Mouse (Mus musculus) liver, embryonic 15.5 days (tissue): ENCODE data around the gene Ttll1. TPM values are rescaled to one million over a fixed set of nuclear protein-coding genes. Genes with fewer than 3 reads are reported as not detected.
A peak's percentile ranks its signal among the peaks of the same experiment; 100 is the strongest.
"Not testable (repeated sequence)": the region's sequence is repeated elsewhere in the genome, so short reads cannot be mapped to it uniquely, and the experiment has no call there.

Source experiments
- ATAC-seq: fragments of 200-750 bp; cut with Nextera tagmentation; 2 replicates; pipeline ENCODE4 v1.8.0; 2017; ENCODE audit warnings: moderate number of reproducible peaks, mild to moderate bottlenecking, moderate library complexity; ENCODE audit not compliant: insufficient read depth
- H3K27ac ChIP-seq: fragments of 300-500 bp; sonication (generic); replicated peaks from 2 replicates; pipeline ENCODE4 v1.5.1; 2015; ENCODE audit warnings: mild to moderate bottlenecking, inconsistent platforms
- H3K27me3 ChIP-seq: fragments of 300-500 bp; sonication (generic); 2 replicates; pipeline ENCODE4 v1.6.1; 2015; ENCODE audit warnings: mild to moderate bottlenecking, inconsistent platforms
- H3K36me3 ChIP-seq: fragments of 300-500 bp; sonication (generic); replicated peaks from 2 replicates; pipeline ENCODE4 v1.6.1; 2015; ENCODE audit warnings: moderate library complexity, mild to moderate bottlenecking, inconsistent platforms
- H3K4me1 ChIP-seq: fragments of 300-500 bp; sonication (generic); replicated peaks from 2 replicates; pipeline ENCODE4 v1.6.1; 2015; ENCODE audit warnings: inconsistent platforms
- H3K4me2 ChIP-seq: fragments of 300-500 bp; sonication (generic); 2 replicates; pipeline ENCODE4 v1.6.1; 2015; ENCODE audit warnings: moderate library complexity, mild to moderate bottlenecking, inconsistent platforms
- H3K4me3 ChIP-seq: fragments of 300-500 bp; sonication (generic); replicated peaks from 2 replicates; pipeline ENCODE4 v1.5.1; 2015; ENCODE audit warnings: mild to moderate bottlenecking, inconsistent platforms
- H3K9ac ChIP-seq: fragments of 300-500 bp; sonication (generic); 2 replicates; pipeline ENCODE4 v1.6.1; 2015; ENCODE audit warnings: moderate library complexity, mild to moderate bottlenecking, inconsistent platforms
- H3K9me3 ChIP-seq: fragments of 300-500 bp; sonication (generic); replicated peaks from 2 replicates; pipeline ENCODE4 v1.6.1; 2016; ENCODE audit warnings: inconsistent platforms
- WGBS: fragments of 180-500 bp; shearing (Covaris S2); methylation state at CpG from one replicate; pipeline ENCODE4 v1.1.7; 2015; ENCODE audit warnings: mixed read lengths; ENCODE audit not compliant: insufficient replicate concordance; 5-methylcytosine and 5-hydroxymethylcytosine counted together
- polyA plus RNA-seq: library from polyadenylated mRNA; unstranded; fragments of >200 nt; fragmentation: Nextera tagmentation; extraction: Ambion mirVana; gene quantifications from 2 replicates; pipeline ENCODE4 v1.2.1, GENCODE M21; 2015

The Ttll1 gene
- polyA plus RNA-seq, 1 experiment from 2014 or later: 4.9 TPM

DNA sequence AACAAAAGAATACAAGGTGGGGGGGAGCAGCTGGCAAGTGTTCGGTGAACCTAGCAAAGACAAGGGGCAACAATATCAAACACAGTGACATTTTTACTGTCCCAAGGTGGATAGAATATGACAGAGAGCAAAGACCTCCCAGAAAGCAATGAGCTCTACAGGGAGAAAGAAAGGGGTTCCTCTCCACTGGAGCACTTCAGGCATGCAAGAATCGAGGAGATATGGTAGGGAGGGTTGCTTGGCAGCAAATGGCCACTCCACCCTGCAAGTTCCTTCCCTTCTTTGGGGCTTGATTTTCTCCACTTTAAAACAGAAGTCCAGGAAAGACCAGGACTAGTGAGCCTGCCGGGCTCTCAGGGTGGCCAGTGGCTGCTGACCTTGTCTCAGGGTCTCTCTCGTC is 44.4 kb downstream of the Ttll1 start:
- ATAC-seq: no peak
- H3K27ac ChIP-seq: no peak overlapping the region
- H3K36me3 ChIP-seq: 0 out of 2 replicates have a peak, but pooled peaks cover under 1% of the 10 kb centered on the region
- no peak overlapping the region for H3K4me3 ChIP-seq
- H3K9ac ChIP-seq: no peak overlapping the region
- peaks cover 10% of the 10 kb centered on the region for H3K27me3 ChIP-seq
- H3K4me2 ChIP-seq: no peak overlapping the region
- peaks cover 40% of the 10 kb centered on the region for H3K4me1 ChIP-seq
- 60% methylated on average over 4 of the region's 4 CpGs for WGBS
- no peaks in the 10 kb centered on the region for H3K9me3 ChIP-seq

DNA sequence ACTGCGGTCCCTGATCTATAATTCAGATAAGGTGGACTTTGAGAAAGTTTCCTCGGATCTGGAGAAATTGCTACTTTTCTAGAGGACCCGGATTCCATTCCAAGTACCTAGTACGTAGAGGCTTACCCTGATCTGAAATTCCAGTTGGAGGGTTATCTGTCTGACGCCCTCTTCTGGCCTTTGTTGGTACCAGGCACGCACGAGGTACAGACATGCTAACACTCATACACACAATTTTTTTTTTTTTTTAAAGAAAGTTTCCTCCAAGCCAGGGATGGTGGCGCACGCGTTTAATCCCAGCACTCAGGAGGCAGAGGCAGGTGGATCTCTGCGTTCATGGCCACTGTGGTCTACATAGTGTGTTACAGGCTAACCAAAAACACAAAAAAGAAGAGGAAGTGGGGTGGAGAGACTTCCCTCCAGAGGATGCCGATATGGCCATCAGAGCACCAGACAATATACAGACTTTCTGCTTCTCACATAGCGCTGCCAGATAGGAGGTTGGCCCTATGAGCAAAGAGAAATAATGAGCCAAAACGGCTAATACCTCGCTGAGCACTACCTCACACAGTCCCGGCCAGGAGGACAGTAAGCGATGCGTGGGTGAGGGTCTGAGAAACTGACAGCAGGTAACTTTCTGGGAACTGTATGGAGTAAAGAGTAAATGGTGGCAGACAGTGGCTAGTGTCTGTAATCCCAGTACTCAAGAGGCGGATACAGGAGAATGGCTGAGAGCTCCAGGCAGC is 45.6 kb downstream of the Ttll1 start:
- Histone ChIP-seq H3K4me1 (peaks cover 45% of the 10 kb centered on the region), H3K27ac (peak overlapping the region; percentile 89), H3K9me3 (no peaks in the 10 kb centered on the region), H3K4me3 (peak overlapping the region; percentile 93), H3K36me3 (peaks cover 5% of the 10 kb centered on the region; the same call in 1 of the 2 replicates), H3K4me2 (peak overlapping the region; percentile 87), H3K9ac (no peak overlapping the region), H3K27me3 (peaks cover 10% of the 10 kb centered on the region)
- 58% methylated on average over 19 of the region's 19 CpGs for WGBS
- ATAC-seq: peak; percentile 17

DNA sequence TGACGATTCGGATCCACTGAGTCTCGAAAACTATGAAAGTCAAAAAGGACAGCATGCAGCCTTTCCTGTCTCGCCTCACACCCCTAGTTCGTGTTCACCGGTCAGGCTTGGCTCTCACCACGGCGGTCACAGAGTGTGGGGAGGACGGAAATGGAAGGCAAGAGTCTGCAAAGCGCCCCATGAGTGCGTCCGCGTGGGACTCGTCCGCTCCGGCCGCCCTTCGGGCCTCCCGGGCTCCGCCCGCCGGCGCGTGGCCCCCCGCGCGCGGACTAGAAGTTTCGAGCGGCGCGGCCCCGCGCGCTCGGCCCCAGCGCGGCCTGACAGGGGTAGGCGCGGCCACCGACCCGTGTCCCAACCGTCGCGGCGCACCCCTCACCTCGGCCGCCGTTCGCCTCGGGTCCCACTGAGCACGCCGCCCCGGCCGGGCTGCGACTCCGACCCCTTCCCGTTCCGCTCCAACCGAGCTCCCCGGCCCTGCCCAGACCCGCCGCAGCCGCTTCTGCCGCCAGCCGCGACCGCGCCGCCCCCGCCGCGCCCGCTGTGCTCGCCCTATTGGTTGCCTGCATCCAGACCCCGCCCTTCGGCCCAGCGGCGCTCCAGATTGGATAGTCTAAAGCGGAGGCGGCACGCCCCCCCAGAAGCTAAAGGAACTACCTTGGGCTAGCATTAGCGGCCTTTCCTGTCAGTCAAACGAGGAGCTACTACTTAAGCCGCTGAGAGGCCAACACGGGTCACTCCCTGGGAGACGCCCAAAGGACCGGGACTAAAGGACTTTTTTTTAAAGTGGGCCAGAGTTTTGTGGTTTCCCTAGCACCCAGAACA is 46.4 kb downstream of the Ttll1 start, which contains the start of gene Pacsin2:
Pacsin2 (minus strand) TSS at position 524 of the 822 bp plus-strand sequence.
- peaks cover 7% of the 10 kb centered on the region for H3K27me3 ChIP-seq
- H3K9me3 ChIP-seq: no peaks in the 10 kb centered on the region
- peak within 1 kb of the TSS; percentile 93 for H3K4me3 ChIP-seq
- H3K36me3 ChIP-seq: peaks cover 5% of the 10 kb centered on the region; the same call in 1 of the 2 replicates
- under 1% methylated on average over 86 of the region's 88 CpGs for WGBS
- peak within 1 kb of the TSS; percentile 87 for H3K4me2 ChIP-seq
- H3K27ac ChIP-seq: peak within 1 kb of the TSS; percentile 89
- H3K4me1 ChIP-seq: peaks cover 45% of the 10 kb centered on the region
- peak; percentile 97 for ATAC-seq
- H3K9ac ChIP-seq: peak within 1 kb of the TSS; percentile 89

DNA sequence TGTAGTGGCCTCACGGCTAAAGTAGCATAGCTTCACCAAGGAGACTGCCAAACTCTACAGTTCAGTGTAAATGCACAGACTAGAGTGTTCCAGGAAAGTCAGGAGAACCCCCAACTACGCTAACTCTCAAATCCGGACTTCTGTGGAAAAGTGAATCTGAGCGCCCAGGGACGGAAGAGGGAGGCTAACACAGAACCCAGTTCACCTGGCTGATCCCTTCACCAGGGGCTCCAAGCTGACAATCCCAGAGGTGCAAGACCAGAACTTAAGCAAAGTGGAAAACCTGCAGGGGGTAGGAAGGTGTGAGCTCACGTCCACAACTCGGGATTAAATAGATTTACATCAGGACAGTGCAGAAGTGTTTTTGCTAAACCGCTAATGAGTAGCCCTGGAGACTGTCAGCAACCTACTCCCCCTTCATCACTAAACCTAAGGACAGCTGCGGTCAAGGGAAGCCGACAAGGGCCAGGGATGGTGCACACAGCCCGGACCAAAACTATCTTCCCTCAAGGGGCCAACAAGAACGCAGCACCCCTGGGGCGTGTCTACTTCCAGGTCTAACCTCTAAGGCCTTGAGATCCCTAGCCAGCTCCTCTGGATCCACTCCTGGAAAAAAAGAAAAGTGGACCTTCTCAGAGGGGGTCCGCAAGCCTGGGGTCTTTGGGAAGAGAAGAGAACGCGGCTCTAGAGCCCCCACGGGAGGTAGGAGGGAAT is 47.2 kb downstream of the Ttll1 start:
- peaks cover 5% of the 10 kb centered on the region; the same call in 1 of the 2 replicates for H3K36me3 ChIP-seq
- peak overlapping the region; percentile 89 for H3K9ac ChIP-seq
- no peaks in the 10 kb centered on the region for H3K27me3 ChIP-seq
- peak overlapping the region; percentile 87 for H3K4me2 ChIP-seq
- H3K27ac ChIP-seq: peak overlapping the region; percentile 89
- H3K4me3 ChIP-seq: peak overlapping the region; percentile 93
- no peaks in the 10 kb centered on the region for H3K9me3 ChIP-seq
- 13% methylated on average over 17 of the region's 17 CpGs for WGBS
- peaks cover 45% of the 10 kb centered on the region for H3K4me1 ChIP-seq
- no peak for ATAC-seq

DNA sequence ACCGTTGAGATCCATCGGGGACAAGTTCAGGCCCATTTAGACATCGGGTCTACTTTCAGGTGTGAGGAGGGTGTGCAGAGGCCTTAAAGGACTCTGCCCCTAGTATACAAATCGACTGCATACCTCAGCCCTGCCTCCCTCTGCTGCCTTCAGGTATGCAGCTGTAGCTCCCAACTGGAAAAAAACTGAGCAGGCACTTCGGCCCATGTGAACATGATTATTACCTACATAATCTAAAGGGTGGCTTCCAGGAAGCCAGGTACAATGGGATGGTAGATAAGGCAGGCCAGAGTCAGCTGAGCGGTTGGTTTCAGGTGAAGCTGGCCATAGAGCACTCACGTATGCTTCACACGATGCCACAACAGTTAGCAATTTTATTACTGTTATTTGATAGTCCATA is 48.3 kb downstream of the Ttll1 start:
- not testable (repeated sequence) for H3K4me3 ChIP-seq, H3K9me3 ChIP-seq, ATAC-seq, H3K27ac ChIP-seq, H3K27me3 ChIP-seq, H3K36me3 ChIP-seq
- Histone ChIP-seq H3K4me2 (peak overlapping the region; percentile 87), H3K9ac (0 out of 2 replicates have a peak overlapping the region, but pooled peaks have one; percentile 6), H3K4me1 (peaks cover 54% of the 10 kb centered on the region)
- WGBS: 83% methylated on average over 8 of the region's 8 CpGs

DNA sequence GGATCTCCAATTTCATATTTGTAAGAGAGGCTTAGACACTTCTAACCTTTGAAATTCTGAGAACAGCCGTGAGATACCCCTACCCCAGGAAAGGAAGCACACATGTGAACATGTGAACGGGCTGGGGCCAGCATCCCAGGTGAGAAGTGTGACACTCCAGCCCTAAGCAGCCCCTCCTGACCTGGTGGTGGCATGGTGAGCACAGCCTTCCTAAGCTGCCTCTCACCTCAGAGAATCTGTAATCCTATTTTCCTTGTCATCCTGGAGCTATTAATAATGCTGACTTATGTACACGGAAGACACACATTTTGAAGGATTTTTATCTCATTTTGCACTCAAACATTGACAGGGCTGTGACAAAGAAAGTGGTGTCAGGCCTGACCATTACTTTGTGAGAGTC is 49.8 kb downstream of the Ttll1 start:
- no peak overlapping the region for H3K9ac ChIP-seq
- no peaks in the 10 kb centered on the region for H3K9me3 ChIP-seq
- ATAC-seq: no peak
- no peak overlapping the region for H3K4me2 ChIP-seq
- no peaks in the 10 kb centered on the region for H3K27me3 ChIP-seq
- H3K4me3 ChIP-seq: no peak overlapping the region
- peaks cover 5% of the 10 kb centered on the region; the same call in 1 of the 2 replicates for H3K36me3 ChIP-seq
- peaks cover 60% of the 10 kb centered on the region for H3K4me1 ChIP-seq
- 66% methylated on average over 3 of the region's 3 CpGs for WGBS
- no peak overlapping the region for H3K27ac ChIP-seq

DNA sequence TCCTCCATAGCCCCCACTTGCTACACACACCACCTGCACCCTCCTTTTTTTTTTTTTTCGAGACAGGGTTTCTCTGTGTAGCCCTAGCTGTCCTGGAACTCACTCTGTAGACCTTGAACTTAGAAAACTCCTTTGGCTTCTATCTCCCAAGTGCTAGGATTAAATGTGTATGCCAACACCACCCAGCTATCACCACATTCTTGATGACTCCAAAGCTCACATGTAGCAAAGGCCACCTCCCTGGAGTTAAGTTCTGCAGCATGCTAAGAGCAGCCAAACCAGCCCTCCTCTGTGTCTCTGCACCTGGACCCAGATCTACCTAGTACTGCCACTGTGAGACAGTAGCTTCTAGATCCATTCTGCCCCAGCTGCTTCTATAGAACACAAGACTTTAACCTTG is 53.2 kb downstream of the Ttll1 start:
- H3K4me2 ChIP-seq: no peak overlapping the region
- H3K36me3 ChIP-seq: peaks cover 5% of the 10 kb centered on the region; the same call in 1 of the 2 replicates
- no peak overlapping the region for H3K9ac ChIP-seq
- ATAC-seq: no peak
- H3K27ac ChIP-seq: no peak overlapping the region
- peaks cover 63% of the 10 kb centered on the region for H3K4me1 ChIP-seq
- H3K9me3 ChIP-seq: no peaks in the 10 kb centered on the region
- H3K4me3 ChIP-seq: no peak overlapping the region
- WGBS: 77% methylated on average over 1 of the region's 1 CpGs
- H3K27me3 ChIP-seq: no peaks in the 10 kb centered on the region

DNA sequence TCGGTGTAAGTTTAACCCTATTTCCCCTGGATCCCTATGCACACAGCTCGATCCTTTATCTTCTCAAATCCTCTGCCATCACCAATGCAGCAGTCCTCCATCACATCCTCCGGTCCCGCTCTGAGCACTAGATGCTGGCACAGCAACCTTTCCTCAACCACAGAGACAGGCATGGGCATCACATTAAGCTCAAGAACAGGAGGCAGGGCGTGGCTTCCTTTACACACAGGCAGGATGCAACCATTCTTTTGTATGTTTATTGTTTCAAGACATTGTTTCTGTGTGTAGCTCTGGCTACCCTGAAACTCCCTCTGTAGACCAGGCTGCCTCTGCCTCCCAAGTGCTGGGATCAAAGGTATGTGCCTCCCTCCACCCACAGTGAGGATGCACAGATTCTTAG is 55.1 kb downstream of the Ttll1 start:
- no peaks in the 10 kb centered on the region for H3K27me3 ChIP-seq
- ATAC-seq: no peak

DNA sequence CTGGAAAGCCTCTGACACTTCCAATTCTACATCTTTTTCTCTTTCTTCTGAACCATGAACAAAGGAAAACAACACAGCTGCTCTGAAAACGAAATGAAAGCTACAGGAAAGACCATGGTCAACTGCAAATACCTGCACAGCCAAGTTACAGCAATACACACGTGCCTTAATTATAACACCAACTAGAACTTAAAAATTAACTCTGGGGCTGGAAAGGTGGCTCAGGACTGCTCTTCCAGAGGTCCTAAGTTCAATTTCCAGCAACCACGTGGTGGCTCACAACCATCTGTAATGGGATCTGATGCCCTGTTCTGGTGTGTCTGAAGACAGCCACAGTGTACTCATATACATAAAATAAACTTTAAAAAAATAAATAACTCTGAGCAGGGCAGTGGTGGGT is 55.7 kb downstream of the Ttll1 start:
- no peaks in the 10 kb centered on the region for H3K36me3 ChIP-seq
- no peak overlapping the region for H3K4me3 ChIP-seq
- no peak overlapping the region for H3K9ac ChIP-seq
- peaks cover 78% of the 10 kb centered on the region for H3K4me1 ChIP-seq
- no peaks in the 10 kb centered on the region for H3K27me3 ChIP-seq
- no peaks in the 10 kb centered on the region for H3K9me3 ChIP-seq
- 54% methylated on average over 3 of the region's 3 CpGs for WGBS
- ATAC-seq: no peak
- H3K27ac ChIP-seq: peak overlapping the region; percentile 51; the same call in 1 of the 2 replicates
- peak overlapping the region; percentile 18 for H3K4me2 ChIP-seq

More for the DNA sequence above, 55.1 kb downstream of the Ttll1 start:
- H3K9ac ChIP-seq: no peak overlapping the region
- no peaks in the 10 kb centered on the region for H3K36me3 ChIP-seq
- H3K4me3 ChIP-seq: no peak overlapping the region
- 73% methylated on average over 5 of the region's 5 CpGs for WGBS
- no peaks in the 10 kb centered on the region for H3K9me3 ChIP-seq
- H3K4me2 ChIP-seq: no peak overlapping the region
- peaks cover 72% of the 10 kb centered on the region for H3K4me1 ChIP-seq
- no peak overlapping the region; the same call in 1 of the 2 replicates for H3K27ac ChIP-seq

DNA sequence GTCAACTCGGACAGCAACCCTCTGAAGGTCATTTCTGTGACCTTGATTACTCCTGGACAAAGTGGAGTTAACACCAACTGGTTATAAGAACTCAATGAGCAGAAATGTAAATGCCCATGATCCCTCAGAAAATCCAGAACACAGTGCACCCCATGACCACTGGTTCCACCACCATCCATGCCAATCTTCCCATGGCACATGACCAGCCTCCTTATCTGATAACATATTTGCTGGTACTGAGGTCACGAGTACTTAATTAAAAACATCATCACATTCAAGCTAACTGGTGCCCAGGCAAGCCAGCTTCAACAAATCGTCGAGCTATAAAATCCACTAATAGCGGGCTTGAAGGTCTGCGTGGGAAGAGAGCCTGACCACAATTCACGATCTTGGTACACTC is 56.3 kb downstream of the Ttll1 start:
- no peak overlapping the region for H3K4me3 ChIP-seq
- no peak overlapping the region for H3K9ac ChIP-seq
- H3K27ac ChIP-seq: 0 out of 2 replicates have a peak overlapping the region, but pooled peaks have one; percentile 51
- no peaks in the 10 kb centered on the region for H3K27me3 ChIP-seq
- H3K9me3 ChIP-seq: no peaks in the 10 kb centered on the region
- H3K36me3 ChIP-seq: no peaks in the 10 kb centered on the region
- WGBS: 76% methylated on average over 7 of the region's 7 CpGs
- no peak overlapping the region for H3K4me2 ChIP-seq
- no peak for ATAC-seq
- peaks cover 84% of the 10 kb centered on the region for H3K4me1 ChIP-seq
